Comparison of ENCODE assay signal across 16 mouse cellular contexts in the genomic region with DNA sequence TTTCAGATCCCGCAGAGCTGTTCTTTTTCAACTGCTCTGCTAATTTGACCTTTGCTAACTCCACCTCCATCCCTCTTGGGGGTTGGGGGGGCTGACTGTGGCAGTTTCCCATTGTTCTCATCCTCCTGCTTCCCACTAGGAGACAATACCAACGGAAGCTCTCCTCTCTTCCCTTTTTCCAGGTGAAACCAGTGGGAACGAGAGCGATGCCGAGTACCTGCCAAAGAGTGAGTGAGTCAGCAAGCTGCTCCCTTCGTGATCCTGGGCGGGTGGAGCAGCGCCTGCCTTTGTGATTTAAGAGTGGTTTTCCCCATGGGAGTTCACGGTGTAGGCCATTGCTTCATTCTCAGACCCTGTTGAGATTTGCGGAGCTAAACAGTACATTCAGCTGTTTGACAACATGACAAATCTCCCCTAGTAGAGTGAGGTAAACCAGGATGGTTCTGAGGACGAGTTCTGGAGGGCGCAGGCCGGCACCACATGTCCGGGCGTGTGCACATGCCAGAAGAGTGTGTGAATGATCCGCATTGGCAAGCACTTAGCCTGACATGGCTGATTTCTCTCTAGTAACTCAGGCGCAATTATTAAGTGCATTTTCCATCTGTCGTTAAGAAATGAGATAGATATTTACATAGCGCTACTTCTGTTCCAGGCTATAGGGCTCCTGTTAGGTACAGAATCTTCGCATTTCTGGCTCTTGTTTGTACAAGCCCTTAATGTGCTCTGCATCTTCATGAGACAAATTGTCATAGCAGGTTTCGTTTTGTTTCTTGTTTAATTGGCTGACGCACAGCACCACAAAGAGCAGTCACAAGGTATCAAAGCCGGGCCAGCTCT. TPM values are rescaled to one million over a fixed set of nuclear protein-coding genes. Genes with fewer than 3 reads are reported as not detected.
DNase-seq lines count a peak whose midpoint lies in the region; ATAC-seq and TF ChIP-seq lines count a peak whose summit lies in the region.
"Had no signal": no experiment of that assay in that cellular context is flagged by ENCODE, and none has a peak within 500 bp of the region (broad histone marks: within the 10 kb centered on the region; RNA-seq: fewer than 3 reads in every experiment).

No protein-coding gene starts in this region.

- H3K36me3 ChIP-seq in hindbrain, embryonic 11.5 days (ENCODE audit: control insufficient read depth, insufficient read depth, low read length), result no peaks in the 10 kb centered on the region
- H3K36me3 ChIP-seq in hindbrain, embryonic 12.5 days, result no peaks in the 10 kb centered on the region
- H3K36me3 ChIP-seq: kidney, embryonic 15.5 days; midbrain, embryonic 13.5 days had no signal

- intact Hi-C loops in left cerebral cortex, postnatal 4 days (cut with DNase I), result no loop called here

- TF ChIP-seq CTCF in cerebellum, adult 2 months (IDR thresholded peaks at IDR 0.05; ENCODE audit: borderline replicate concordance, insufficient read depth, low read depth, low read length), result no peak

- peak; percentile 10 to 19 for DNase-seq in cerebellum, adult 2 months
- DNase-seq in cerebellum, adult 11 months, result no peak
- peak; percentile 25 for DNase-seq in hindbrain, embryonic 11.5 days (ENCODE audit: low spot score)
- peak; percentile 30 to 48 for DNase-seq in urinary bladder, postnatal 36 days (ENCODE audit: low spot score in 2 of 2)
- DNase-seq in urinary bladder, postnatal 4 days (ENCODE audit: low spot score in 2 of 2), result no peak
- DNase-seq in layer of hippocampus, adult 11-12 months (ENCODE audit: low spot score), result no peak
- no peak for DNase-seq in left cerebral cortex, postnatal 4 days
- DNase-seq: adrenal gland, adult 2 months; gastrocnemius, postnatal 25 days; layer of hippocampus, postnatal 36 days; lung, postnatal 10 days had no signal

- H3K4me1 ChIP-seq in cerebellum, adult 2 months (ENCODE audit: control insufficient read depth, insufficient read depth, low read length), result peaks cover 7% of the 10 kb centered on the region; the same call in 1 of the 2 replicates
- H3K4me1 ChIP-seq in hindbrain, embryonic 11.5 days (replicated peaks; ENCODE audit: control insufficient read depth, insufficient read depth, low read length), result no peaks in the 10 kb centered on the region
- H3K4me1 ChIP-seq in hindbrain, embryonic 12.5 days, result peaks cover 6% of the 10 kb centered on the region
- H3K4me1 ChIP-seq: kidney, embryonic 15.5 days had no signal

- 0 out of 2 replicates have a peak, but pooled peaks have one; percentile 27 for ATAC-seq in hindbrain, embryonic 11.5 days (ENCODE audit: low FRiP score)
- no peak for ATAC-seq in hindbrain, embryonic 12.5 days (ENCODE audit: low FRiP score)
- ATAC-seq: forebrain, embryonic 16.5 days; liver, embryonic 12.5 days; midbrain, embryonic 13.5 days had no signal

- H3K9ac ChIP-seq in hindbrain, embryonic 11.5 days (ENCODE audit: low read depth, low read length), result no peak overlapping the region
- H3K9ac ChIP-seq in hindbrain, embryonic 12.5 days, result no peak overlapping the region
- H3K9ac ChIP-seq: kidney, embryonic 15.5 days; liver, embryonic 12.5 days; midbrain, embryonic 13.5 days had no signal

- H3K4me3 ChIP-seq in cerebellum, adult 2 months (replicated peaks; ENCODE audit: insufficient read depth, low read depth, low read length), result no peak overlapping the region
- H3K4me3 ChIP-seq in hindbrain, embryonic 11.5 days (ENCODE audit: low read depth, low read length), result no peak overlapping the region
- H3K4me3 ChIP-seq in hindbrain, embryonic 12.5 days, result no peak overlapping the region
- H3K4me3 ChIP-seq: kidney, embryonic 15.5 days; liver, embryonic 12.5 days; midbrain, embryonic 13.5 days had no signal

- TF ChIP-seq POLR2A in cerebellum, adult 2 months (IDR thresholded peaks at IDR 0.05; ENCODE audit: borderline replicate concordance, insufficient read depth, low read length), result no peak

- WGBS in cerebellum, adult 2 months, result 27% methylated on average over 23 of the region's 23 CpGs
- 61% methylated on average over 23 of the region's 23 CpGs for WGBS in hindbrain, embryonic 11.5 days
- 66% methylated on average over 23 of the region's 23 CpGs for WGBS in hindbrain, embryonic 12.5 days

- H3K4me2 ChIP-seq in hindbrain, embryonic 11.5 days (replicated peaks; ENCODE audit: low read depth, low read length), result no peak overlapping the region
- no peak overlapping the region for H3K4me2 ChIP-seq in hindbrain, embryonic 12.5 days (replicated peaks)
- H3K4me2 ChIP-seq: kidney, embryonic 15.5 days; liver, embryonic 12.5 days; midbrain, embryonic 13.5 days had no signal

- H3K9me3 ChIP-seq in hindbrain, embryonic 11.5 days (ENCODE audit: control insufficient read depth, low read length), result no peaks in the 10 kb centered on the region
- H3K9me3 ChIP-seq in hindbrain, embryonic 12.5 days (replicated peaks), result no peaks in the 10 kb centered on the region
- H3K9me3 ChIP-seq: kidney, embryonic 15.5 days; liver, embryonic 12.5 days; midbrain, embryonic 13.5 days had no signal

- no peak overlapping the region for H3K27ac ChIP-seq in cerebellum, adult 2 months (ENCODE audit: insufficient read depth, low read length)
- no peak overlapping the region for H3K27ac ChIP-seq in hindbrain, embryonic 11.5 days (ENCODE audit: low read depth, low read length)
- H3K27ac ChIP-seq in hindbrain, embryonic 12.5 days, result no peak overlapping the region
- H3K27ac ChIP-seq: kidney, embryonic 15.5 days; midbrain, embryonic 13.5 days had no signal

- H3K27me3 ChIP-seq in cerebellum, adult 2 months (ENCODE audit: control insufficient read depth, insufficient read depth, low read length), result no peaks in the 10 kb centered on the region
- no peaks in the 10 kb centered on the region for H3K27me3 ChIP-seq in hindbrain, embryonic 11.5 days (ENCODE audit: control insufficient read depth, insufficient read depth, low read length)
- no peaks in the 10 kb centered on the region for H3K27me3 ChIP-seq in hindbrain, embryonic 12.5 days
- H3K27me3 ChIP-seq: kidney, embryonic 15.5 days; liver, embryonic 12.5 days; midbrain, embryonic 13.5 days had no signal

RNA-seq across cellular contexts. Expression of a gene that starts 24.9 kb away (rescaled TPM):
- polyA plus RNA-seq in cerebellum, adult 2 months (2012; rRNA removed), result 139 TPM in 2 replicates
- 241 and 251 TPM in 2 replicates for polyA plus RNA-seq in hindbrain, embryonic 11.5 days (2014; fragmentation: Nextera tagmentation; extraction: Ambion mirVana)
- 226 and 235 TPM in 2 replicates for polyA plus RNA-seq in hindbrain, embryonic 12.5 days (2016; fragmentation: Nextera tagmentation; extraction: Ambion mirVana)
- total RNA-seq in left cerebral cortex, postnatal 4 days (2021), result 10 to 100 TPM; 86.1 to 93.7 TPM

RNA-seq across cellular contexts. Expression of a gene that starts 44.1 kb away (rescaled TPM):
- polyA plus RNA-seq in cerebellum, adult 2 months (2012; rRNA removed), result 0.25 and 0.34 TPM in 2 replicates
- 2.5 and 2.9 TPM in 2 replicates for polyA plus RNA-seq in hindbrain, embryonic 11.5 days (2014; fragmentation: Nextera tagmentation; extraction: Ambion mirVana)
- 3.6 and 4.3 TPM in 2 replicates for polyA plus RNA-seq in hindbrain, embryonic 12.5 days (2016; fragmentation: Nextera tagmentation; extraction: Ambion mirVana)
- 1 to 10 TPM; 1.1 to 1.4 TPM for total RNA-seq in left cerebral cortex, postnatal 4 days (2021)

Comparison
In these comparisons a context has a peak if more than half of its experiments do, and no peak if none do; other contexts are left out.
1. DNase-seq: peak in cerebellum, adult 2 months (2 of 2), hindbrain, embryonic 11.5 days (single experiment) and urinary bladder, postnatal 36 days (2 of 2); none in cerebellum, adult 11 months (single experiment), urinary bladder, postnatal 4 days (0 of 2), layer of hippocampus, adult 11-12 months (single experiment) and left cerebral cortex, postnatal 4 days (single experiment).